Mouse (Mus musculus): ENCODE results near the gene Fcho1.

Gene Fcho1

DNA sequence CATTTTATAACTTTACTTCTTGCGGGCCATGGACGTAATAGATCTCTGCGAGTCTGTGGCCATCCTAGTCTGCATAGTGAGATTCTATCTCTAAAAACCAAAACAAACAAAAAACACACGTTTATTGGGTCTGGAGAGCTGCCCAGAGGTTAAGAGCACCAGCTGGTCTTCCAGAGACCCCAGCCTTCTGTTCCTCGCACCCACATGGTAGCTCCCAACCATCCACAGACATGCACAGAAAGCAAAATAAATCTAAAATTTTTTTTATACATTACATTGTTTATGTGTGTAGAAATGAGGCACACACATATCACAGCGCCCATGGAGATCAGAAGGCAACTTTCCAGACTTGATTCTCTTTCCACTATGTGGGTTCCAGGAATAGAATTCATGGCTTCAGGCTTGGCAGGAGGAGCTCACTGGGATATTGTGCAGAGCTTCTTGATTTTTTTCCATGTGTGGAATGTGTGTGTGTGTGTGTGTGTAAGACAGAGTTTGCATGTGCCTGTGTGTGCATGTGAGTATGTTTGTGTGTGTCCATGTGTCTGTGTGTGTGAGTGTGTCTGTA is 53.3 kb downstream of the Fcho1 start:
- in situ Hi-C loops (cut with MboI; ENCODE audit: low pct_unique_long_range_greater_than_20kb in 1 of 2, low sequenced_read_pairs in 2 of 2, unreplicated experiment in 1 of 2) = no loop called here

GRCm38 (mm10) chr8:71671549-71671965 is 54.0 kb downstream of the Fcho1 start, which contains the start of gene Unc13a:
Gene Unc13a (minus strand): TSS chr8:71671757.
- in situ Hi-C loops (cut with MboI; ENCODE audit: low pct_unique_long_range_greater_than_20kb in 1 of 2, low sequenced_read_pairs in 2 of 2, unreplicated experiment in 1 of 2) = no loop called here

GRCm38 (mm10) chr8:71670621-71671548 is 54.6 kb downstream of the Fcho1 start:
- in situ Hi-C loops (cut with MboI; ENCODE audit: low pct_unique_long_range_greater_than_20kb in 1 of 2, low sequenced_read_pairs in 2 of 2, unreplicated experiment in 1 of 2) = no loop called here

- in situ Hi-C loops (cut with MboI; ENCODE audit: low pct_unique_long_range_greater_than_20kb in 1 of 2, low sequenced_read_pairs in 2 of 2, unreplicated experiment in 1 of 2) = no loop called here
Measured at GRCm38 (mm10) chr8:71670198-71670597, 55.3 kb downstream of the Fcho1 start.

- in situ Hi-C loops (cut with MboI; ENCODE audit: low pct_unique_long_range_greater_than_20kb in 1 of 2, low sequenced_read_pairs in 2 of 2, unreplicated experiment in 1 of 2) = no loop called here
Measured at GRCm38 (mm10) chr8:71668220-71668975, 57.1 kb downstream of the Fcho1 start.

- in situ Hi-C loops (cut with MboI; ENCODE audit: low pct_unique_long_range_greater_than_20kb in 1 of 2, low sequenced_read_pairs in 2 of 2, unreplicated experiment in 1 of 2) = no loop called here
Measured at GRCm38 (mm10) chr8:71667256-71667655, 58.3 kb downstream of the Fcho1 start.

- in situ Hi-C loops (cut with MboI; ENCODE audit: low pct_unique_long_range_greater_than_20kb in 1 of 2, low sequenced_read_pairs in 2 of 2, unreplicated experiment in 1 of 2) = no loop called here
Measured at GRCm38 (mm10) chr8:71666855-71667254, 58.7 kb downstream of the Fcho1 start.

GRCm38 (mm10) chr8:71665331-71666130 is 60.0 kb downstream of the Fcho1 start:
- in situ Hi-C loops (cut with MboI; ENCODE audit: low pct_unique_long_range_greater_than_20kb in 1 of 2, low sequenced_read_pairs in 2 of 2, unreplicated experiment in 1 of 2) = no loop called here

GRCm38 (mm10) chr8:71660325-71661120 is 65.0 kb downstream of the Fcho1 start:
- in situ Hi-C loops (cut with MboI; ENCODE audit: low pct_unique_long_range_greater_than_20kb in 1 of 2, low sequenced_read_pairs in 2 of 2, unreplicated experiment in 1 of 2) = no loop called here

GRCm38 (mm10) chr8:71659751-71660150 is 65.8 kb downstream of the Fcho1 start:
- in situ Hi-C loops (cut with MboI; ENCODE audit: low pct_unique_long_range_greater_than_20kb in 1 of 2, low sequenced_read_pairs in 2 of 2, unreplicated experiment in 1 of 2) = no loop called here

GRCm38 (mm10) chr8:71658515-71659049 is 66.9 kb downstream of the Fcho1 start:
- in situ Hi-C loops (cut with MboI; ENCODE audit: low pct_unique_long_range_greater_than_20kb in 1 of 2, low sequenced_read_pairs in 2 of 2, unreplicated experiment in 1 of 2) = no loop called here

Data from mouse embryonic stem cell (cell line).